Mouse (Mus musculus) ES-CJ7 (cell line): ENCODE measurements around the gene Rab40c.
A peak's percentile ranks its signal among the peaks of the same experiment; 100 is the strongest.
"Not testable (repeated sequence)": the region's sequence is repeated elsewhere in the genome, so short reads cannot be mapped to it uniquely, and the experiment has no call there.

Experiments
- DNase-seq: peaks from one replicate; pipeline ENCODE4 v3.0.0; 2011; ENCODE audit warnings: low read depth, low spot score

Gene Rab40c

DNA sequence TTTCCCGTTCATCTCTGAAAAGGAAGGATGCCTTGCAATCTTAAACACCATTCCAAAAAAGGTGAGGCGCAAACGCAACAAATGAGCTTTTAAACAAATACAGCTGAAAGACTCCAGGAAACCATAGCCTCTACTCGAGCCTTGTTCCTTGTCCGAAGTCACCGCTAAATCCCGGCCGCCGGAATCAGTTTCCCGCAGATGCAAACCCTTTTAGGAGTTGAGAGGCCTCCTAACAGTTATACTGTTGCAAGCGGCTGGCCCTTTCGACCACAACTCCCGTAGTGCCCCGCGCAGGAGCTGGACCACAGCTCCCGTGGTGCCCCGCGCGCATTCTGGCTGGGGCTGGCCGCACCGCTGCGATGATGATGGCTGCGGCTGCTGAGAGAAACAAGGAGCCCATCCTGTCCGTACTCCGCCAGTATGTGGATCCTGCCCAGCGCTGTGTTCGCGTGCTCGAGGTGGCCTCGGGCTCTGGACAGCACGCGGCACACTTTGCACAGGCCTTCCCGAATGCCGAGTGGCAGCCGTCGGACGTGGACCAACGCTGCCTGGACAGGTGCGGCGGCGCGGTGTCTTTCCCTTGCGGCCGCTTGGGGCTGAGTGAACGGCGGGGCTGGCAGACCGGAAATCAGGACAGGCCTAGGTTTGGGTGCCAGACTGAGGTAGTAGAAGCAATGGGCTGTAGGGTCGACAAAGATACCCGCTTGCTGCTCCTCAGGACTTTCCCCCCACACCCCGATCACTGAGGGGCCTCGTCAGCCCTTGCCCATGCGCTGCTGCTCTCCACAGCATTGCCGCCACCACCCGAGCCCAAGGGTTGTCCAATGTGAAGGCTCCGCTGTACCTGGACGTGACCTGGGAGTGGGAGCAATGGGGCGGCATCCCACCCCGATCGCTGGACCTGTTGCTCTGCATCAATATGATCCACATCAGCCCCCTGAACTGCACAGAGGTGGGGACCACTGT is 44.1 kb downstream of the Rab40c start:
- peak; percentile 82 for DNase-seq

DNA sequence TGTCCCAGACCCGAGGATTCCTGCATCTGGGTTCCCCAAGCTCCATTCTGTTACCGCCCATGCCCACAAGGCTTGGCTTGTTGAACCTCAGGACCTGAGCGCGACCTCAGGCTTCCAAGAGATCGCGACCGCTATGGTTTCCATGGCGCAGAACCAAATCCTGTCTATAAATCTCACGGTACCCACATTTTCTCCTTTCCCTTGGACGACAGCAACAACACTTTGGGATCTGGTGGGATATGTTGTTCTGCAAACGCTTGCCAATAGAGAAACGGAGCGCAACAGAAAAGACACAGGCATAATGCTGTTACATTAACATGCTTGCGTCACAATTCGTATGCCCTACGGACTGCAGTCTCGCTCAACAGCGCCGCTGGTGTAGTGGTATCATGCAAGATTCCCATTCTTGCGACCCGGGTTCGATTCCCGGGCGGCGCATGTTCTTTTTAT is 44.8 kb downstream of the Rab40c start, which contains the start of gene Mettl26:
Mettl26 (plus strand) TSS at position 354 of the 450 bp plus-strand sequence.
- DNase-seq = peak; percentile 87

- DNase-seq = no peak
These were observed 45.3 kb downstream of the Rab40c start for GRCm38 (mm10) chr17:25874148-25874720.

- no peak for DNase-seq
These were observed 46.0 kb downstream of the Rab40c start for GRCm38 (mm10) chr17:25873405-25874147.

GRCm38 (mm10) chr17:25872676-25873075 is 46.9 kb downstream of the Rab40c start:
- no peak for DNase-seq

DNA sequence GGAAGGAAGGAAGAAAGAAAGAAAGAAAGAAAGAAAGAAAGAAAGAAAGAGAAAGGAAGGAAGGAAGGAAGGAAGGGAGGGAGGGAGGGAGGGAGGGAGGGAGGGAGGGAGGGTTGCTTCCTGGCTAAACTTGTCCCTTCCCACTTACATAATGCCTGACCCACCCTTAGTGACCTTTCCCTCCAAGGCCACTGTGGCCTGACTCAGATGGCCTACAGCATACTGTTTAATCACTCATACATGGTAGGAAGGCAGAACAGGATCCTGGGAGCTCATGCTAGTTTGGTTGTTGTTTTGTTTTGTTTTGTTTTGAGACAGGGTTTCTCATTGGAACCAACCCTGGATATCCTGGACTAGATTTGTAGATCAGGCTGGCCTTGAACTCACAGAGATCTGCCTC is 48.0 kb downstream of the Rab40c start:
- not testable (repeated sequence) for DNase-seq

DNA sequence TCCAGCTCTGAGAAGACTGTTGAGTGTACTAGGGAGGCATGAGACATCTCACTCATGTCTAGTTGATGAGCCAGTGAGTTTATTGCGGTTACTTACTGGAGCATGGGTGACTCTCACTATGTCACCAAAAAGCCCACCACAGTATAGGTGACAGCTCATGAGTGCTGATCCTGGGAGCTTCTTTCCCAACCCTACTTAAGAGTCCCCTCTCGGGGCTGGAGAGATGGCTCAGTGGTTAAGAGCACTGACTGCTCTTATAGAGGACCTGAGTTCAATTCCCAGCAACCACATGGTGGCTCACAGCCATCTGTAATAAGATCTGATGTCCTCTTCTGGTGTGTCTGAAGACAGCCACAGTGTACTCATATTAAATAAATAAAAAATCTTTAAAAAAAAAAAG is 49.6 kb downstream of the Rab40c start:
- no peak for DNase-seq

GRCm38 (mm10) chr17:25869498-25869897 is 50.0 kb downstream of the Rab40c start:
- no peak for DNase-seq

DNA sequence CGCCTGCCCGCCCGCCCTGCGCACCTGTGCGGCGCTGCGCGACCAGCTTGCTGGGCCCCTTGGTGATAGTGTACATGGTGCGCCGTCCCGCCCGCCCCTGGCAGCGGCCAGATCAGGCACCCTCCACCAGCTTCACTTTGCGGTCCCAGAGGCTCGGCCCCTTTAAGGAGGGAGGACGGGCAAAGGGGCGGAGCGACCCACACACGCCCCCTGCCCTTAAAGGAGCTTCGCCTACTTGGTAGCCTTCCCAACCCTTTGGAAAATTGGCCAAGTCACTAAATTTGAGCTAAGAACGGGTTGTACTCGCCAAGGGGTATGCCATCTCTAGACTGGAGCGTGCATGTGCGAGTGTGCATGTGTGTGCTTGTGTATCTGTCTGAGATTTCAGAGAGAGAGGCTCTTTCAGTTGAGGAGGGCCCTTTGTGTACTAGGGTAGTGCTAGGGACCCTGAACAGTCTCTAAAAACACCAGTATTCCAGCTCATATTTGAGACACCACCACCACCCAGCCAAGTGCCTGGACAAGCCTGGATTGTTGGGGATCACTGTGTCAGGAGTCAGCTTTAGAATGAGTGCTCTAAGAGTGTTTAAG is 50.8 kb downstream of the Rab40c start, which contains the start of gene Mcrip2:
Mcrip2 (minus strand) TSS at position 164 of the 591 bp plus-strand sequence.
- DNase-seq = peak; percentile 74

- no peak for DNase-seq
These were observed 51.5 kb downstream of the Rab40c start for GRCm38 (mm10) chr17:25867836-25868600.

DNA sequence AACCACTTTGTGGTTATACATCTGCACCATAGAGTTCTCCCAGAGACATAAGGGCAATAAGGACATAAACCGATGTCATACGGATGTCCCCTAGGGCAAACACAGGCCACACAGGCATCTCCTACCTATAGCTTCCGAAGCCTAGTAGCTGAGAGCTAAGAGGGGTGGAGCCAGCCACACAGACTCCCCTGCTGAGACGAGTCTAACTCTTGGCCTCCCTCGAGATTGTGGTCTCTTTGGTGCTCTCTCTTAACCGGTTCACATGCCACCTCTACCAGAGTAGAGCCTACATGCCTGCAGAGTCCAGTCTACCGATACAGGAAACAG is 52.1 kb downstream of the Rab40c start:
- DNase-seq = peak; percentile 47

- no peak for DNase-seq
These were observed 53.4 kb downstream of the Rab40c start for GRCm38 (mm10) chr17:25866172-25866571.

DNA sequence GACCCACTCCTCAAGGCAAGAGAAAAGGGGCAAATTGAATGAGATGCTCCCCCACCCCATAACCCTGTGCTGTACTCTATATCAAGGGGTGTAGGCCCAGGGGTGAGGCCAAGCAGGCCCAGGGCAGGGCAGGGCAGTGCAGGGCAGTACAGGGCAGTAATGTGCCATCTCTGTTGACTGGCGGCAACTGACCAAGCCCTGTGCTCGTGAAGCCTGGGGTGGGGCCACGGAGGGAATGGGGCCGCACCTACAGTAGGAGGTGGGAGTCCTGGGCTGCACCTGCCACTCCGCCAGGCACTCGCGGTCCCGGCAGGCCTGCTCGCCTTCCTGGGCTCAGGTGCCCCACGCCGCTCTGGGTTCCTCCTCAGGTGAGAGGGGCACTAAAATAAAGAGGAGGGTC is 54.2 kb downstream of the Rab40c start:
- DNase-seq = no peak

GRCm38 (mm10) chr17:25864311-25864710 is 55.2 kb downstream of the Rab40c start:
- DNase-seq = no peak

DNA sequence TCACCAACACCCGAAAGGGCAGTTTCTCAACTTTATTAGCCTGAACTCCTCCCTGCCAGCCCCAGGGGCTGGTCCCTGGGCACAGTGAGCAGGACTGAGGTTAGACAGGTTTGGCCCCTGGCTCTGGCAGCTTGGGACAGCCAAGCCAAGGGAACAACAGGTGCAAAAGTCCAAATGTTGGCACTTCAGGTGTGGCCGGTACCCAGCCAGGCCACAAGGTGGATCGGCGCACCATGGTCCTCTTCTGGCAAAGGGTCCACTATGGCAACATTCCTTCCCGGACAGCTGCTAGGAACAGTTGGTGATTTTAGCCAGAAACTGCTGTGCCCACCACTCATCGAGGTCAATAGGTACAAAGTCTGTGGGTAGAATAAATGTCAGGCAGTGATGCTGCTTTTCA is 55.8 kb downstream of the Rab40c start:
- no peak for DNase-seq

GRCm38 (mm10) chr17:25861704-25862612 is 57.6 kb downstream of the Rab40c start:
- no peak for DNase-seq

DNA sequence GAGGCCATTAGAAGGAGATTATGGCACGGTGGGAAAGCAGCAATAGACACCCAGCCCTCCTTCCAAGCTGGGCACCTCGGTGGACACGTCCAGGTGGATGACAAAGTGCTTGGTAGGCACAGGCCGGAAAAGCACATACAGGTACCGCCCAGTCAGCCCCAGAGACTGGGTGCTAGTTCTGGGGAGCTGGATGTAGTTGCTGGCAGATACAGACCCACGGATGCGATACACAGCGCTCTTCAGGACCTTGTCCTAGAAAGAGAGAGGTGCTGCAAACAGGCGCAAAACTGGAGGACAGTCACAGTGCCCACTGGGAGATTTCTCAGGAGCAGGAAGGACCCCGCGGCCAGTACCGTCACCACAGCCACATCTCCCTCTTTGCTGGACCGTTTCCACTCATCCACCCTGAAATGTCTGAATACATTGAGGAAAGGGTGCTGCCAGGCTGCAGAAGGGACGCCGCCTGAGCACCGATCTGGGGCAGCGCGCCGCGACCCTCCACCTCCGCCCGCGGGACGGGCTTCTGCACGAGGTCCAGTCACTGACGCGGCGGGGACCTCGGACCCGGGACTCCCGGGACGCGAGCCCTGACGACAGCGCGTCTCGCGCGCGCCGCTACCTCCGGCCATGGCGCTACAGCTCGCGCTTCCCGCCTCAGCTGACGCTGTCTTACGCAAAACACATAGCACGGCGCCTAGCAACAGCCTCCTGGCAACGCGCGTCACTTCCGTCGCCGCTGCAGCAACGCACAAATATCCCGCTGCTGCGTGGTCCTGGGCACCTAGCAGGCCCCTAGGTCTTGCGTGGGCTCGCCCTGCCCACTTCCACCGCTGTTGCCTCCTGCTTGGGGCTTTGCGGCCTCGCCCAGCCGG is 58.5 kb downstream of the Rab40c start, which contains the start of gene Wdr90:
Wdr90 (minus strand) TSS at position 670 of the 872 bp plus-strand sequence.
- peak; percentile 89 for DNase-seq

DNA sequence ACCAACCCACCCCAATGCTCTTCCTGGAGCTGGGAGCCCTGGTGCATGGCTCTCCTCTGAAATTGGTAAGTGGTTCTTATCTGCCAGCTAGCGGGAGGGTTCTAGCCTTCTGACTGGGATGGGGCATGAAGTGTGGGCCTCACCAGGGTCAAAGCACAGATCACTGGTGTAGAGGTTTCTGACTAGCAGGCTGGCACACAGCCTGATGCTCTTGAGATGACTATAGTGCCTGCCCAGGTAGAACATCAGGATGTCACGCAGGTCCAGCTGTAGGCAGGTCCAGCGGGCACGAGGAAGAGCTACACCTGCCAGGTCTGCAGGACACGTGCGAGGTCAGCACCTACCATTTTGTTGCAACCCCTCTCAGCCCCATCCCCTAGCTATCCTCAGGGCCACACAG is 59.3 kb downstream of the Rab40c start:
- no peak for DNase-seq

- DNase-seq = peak; percentile 91
These were observed 75.1 kb downstream of the Rab40c start, which contains the start of gene Rhot2 for GRCm38 (mm10) chr17:25844396-25844901. TSS of gene Rhot2 (minus strand) at chr17:25844851.
